Mouse (Mus musculus) embryonic facial prominence, embryonic 13.5 days (tissue): ENCODE data around the gene Dusp6. TPM values are rescaled to one million over a fixed set of nuclear protein-coding genes. Genes with fewer than 3 reads are reported as not detected.
A peak's percentile ranks its signal among the peaks of the same experiment; 100 is the strongest.

ENCODE experiments used
- ATAC-seq: fragments of 200-750 bp; cut with Nextera tagmentation; 2 replicates; pipeline ENCODE4 v1.8.0; 2017; ENCODE audit warnings: low read depth; ENCODE audit not compliant: insufficient number of reproducible peaks, insufficient read depth, low FRiP score, low TSS enrichment
- H3K27ac ChIP-seq: fragments of 300-500 bp; sonication (generic); 2 replicates; pipeline ENCODE4 v1.5.1; 2015; ENCODE audit warnings: moderate library complexity, mild to moderate bottlenecking, inconsistent platforms
- H3K27me3 ChIP-seq: fragments of 300-500 bp; sonication (generic); 2 replicates; pipeline ENCODE4 v1.6.1; 2015; ENCODE audit warnings: mild to moderate bottlenecking, inconsistent platforms
- H3K36me3 ChIP-seq: fragments of 300-500 bp; sonication (generic); 2 replicates; pipeline ENCODE4 v1.6.1; 2015; ENCODE audit warnings: mild to moderate bottlenecking, inconsistent platforms
- H3K4me1 ChIP-seq: fragments of 300-500 bp; sonication (generic); 2 replicates; pipeline ENCODE4 v1.6.1; 2015; ENCODE audit warnings: inconsistent platforms
- H3K4me2 ChIP-seq: fragments of 300-500 bp; sonication (generic); 2 replicates; pipeline ENCODE4 v1.6.1; 2015; ENCODE audit warnings: moderate library complexity, mild to moderate bottlenecking, inconsistent platforms
- H3K4me3 ChIP-seq: fragments of 300-500 bp; sonication (generic); 2 replicates; pipeline ENCODE4 v1.5.1; 2015; ENCODE audit warnings: mild to moderate bottlenecking, inconsistent platforms
- H3K9ac ChIP-seq: fragments of 300-500 bp; sonication (generic); 2 replicates; pipeline ENCODE4 v1.6.1; 2015; ENCODE audit warnings: mild to moderate bottlenecking, inconsistent platforms
- H3K9me3 ChIP-seq: fragments of 300-500 bp; sonication (generic); 2 replicates; pipeline ENCODE4 v1.6.1; 2016; ENCODE audit warnings: inconsistent platforms
- WGBS: fragments of 180-500 bp; shearing (Covaris S2); methylation state at CpG from one replicate; pipeline ENCODE4 v1.1.7; 2015; ENCODE audit warnings: mixed read lengths; 5-methylcytosine and 5-hydroxymethylcytosine counted together
- polyA plus RNA-seq: library from polyadenylated mRNA; unstranded; fragments of >200 nt; fragmentation: Nextera tagmentation; extraction: Ambion mirVana; gene quantifications from 2 replicates; pipeline ENCODE4 v1.2.1, GENCODE M21; 2015

The Dusp6 gene
- polyA plus RNA-seq, 1 experiment from 2014 or later = 61.9 TPM

DNA sequence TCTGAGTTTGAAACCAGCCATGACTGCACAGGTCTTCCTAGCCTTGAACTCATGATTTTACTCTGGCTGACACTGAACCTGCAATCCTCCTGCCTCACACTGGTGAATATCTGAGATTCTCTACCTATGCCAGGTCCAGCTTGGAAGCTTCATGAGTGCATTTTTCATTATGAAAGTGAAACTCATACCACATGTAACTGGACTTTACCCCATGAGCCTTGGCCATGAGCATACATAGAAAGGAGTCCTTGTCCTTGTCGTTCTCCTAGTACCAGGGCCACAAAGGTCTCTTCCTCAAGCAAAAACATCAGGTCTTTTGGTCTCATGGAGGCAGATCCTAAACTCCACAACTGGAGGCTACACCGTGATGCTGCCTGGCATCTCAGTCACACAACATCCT, 9.6 kb upstream of the Dusp6 start:
- no peak overlapping the region for H3K27ac ChIP-seq
- no peak overlapping the region for H3K4me3 ChIP-seq
- H3K4me2 ChIP-seq = no peak overlapping the region
- no peaks in the 10 kb centered on the region for H3K9me3 ChIP-seq
- ATAC-seq = no peak
- WGBS = 90% methylated on average over 2 of the region's 2 CpGs
- H3K27me3 ChIP-seq = no peaks in the 10 kb centered on the region
- no peaks in the 10 kb centered on the region for H3K36me3 ChIP-seq
- H3K4me1 ChIP-seq = no peaks in the 10 kb centered on the region
- no peak overlapping the region for H3K9ac ChIP-seq

DNA sequence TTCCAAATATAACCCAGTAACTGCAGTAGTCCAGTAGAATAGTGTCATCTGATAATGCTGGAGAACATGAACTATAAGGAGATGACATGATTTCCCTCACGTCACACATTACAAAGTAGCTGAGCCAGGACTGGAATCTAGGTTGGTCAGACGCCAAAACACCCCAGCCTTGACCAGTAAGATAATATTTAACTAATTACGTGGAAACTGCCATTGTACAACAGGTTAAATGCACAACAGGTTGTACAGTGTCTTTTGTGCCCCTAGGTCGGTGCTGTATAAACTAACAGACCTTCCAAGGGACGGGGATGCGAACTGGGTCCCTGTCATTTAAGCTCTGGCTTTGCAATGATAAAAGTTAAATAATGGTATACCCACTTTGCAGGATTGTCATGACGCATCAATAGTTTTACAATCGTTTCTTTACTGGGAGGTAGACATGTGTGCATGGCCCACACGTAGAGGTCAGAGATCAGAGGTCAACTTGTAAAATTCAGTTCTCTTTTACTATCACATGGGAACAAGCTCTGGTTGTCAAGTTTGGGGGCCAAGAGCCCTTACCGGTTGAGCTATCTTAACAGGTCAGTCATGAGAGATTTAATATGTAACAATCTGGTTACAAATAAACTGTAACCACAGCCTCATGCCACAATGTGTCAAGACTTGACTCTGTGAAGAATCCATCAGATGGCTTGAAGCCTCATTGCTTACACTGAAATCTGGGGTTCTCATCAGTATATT, 7.0 kb upstream of the Dusp6 start:
- no peak for ATAC-seq
- Histone ChIP-seq H3K4me2 (no peak overlapping the region), H3K9me3 (no peaks in the 10 kb centered on the region), H3K4me1 (peaks cover 10% of the 10 kb centered on the region; the same call in 1 of the 2 replicates), H3K27ac (no peak overlapping the region), H3K36me3 (no peaks in the 10 kb centered on the region), H3K27me3 (no peaks in the 10 kb centered on the region), H3K9ac (no peak overlapping the region), H3K4me3 (no peak overlapping the region)
- WGBS = 79% methylated on average over 10 of the region's 10 CpGs

DNA sequence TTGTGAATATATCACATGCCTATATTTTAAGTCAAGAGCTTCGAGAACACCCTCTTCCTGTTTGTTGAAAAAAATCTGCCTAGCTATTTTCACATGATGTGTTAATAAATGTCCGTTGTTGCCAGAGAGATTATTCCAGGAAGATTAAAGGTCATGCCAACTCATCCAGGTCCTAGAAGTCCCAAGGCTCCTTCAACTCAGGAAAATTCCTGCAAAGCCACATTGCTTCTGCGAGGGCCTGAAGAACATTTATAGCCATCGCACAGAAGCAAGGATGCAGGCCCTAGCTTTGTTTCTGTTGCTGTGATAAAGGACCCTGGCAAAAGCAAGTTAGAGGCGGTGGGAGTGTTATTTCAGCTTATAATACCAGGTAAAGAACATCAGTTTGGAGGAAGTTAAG, 5.5 kb upstream of the Dusp6 start:
- Histone ChIP-seq H3K36me3 (no peaks in the 10 kb centered on the region), H3K9me3 (no peaks in the 10 kb centered on the region), H3K4me2 (no peak overlapping the region), H3K27me3 (no peaks in the 10 kb centered on the region), H3K27ac (no peak overlapping the region), H3K4me1 (peaks cover 12% of the 10 kb centered on the region; the same call in 1 of the 2 replicates), H3K4me3 (no peak overlapping the region), H3K9ac (no peak overlapping the region)
- ATAC-seq = no peak
- WGBS = 71% methylated on average over 5 of the region's 5 CpGs

DNA sequence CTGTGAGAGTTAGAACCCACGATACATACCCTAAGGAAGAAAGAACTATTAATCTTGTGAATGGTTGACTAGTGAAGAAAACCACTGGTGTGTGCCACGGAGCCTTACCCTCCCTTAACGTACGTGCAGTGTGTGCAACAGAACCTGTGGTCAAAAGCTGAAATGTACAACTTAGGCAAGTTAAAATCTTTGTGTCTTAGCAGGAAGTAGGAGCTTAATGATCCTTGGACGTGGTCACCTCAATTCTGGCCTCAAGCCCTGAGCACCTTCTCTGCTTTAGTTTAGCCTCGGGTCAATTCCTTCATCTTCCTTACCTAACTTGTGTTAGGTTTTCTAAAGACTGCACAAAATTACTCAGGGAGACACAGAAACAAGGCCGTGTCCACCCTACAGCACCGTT, 3.2 kb upstream of the Dusp6 start:
- Histone ChIP-seq H3K27me3 (no peaks in the 10 kb centered on the region), H3K9ac (no peak overlapping the region), H3K27ac (no peak overlapping the region), H3K4me3 (no peak overlapping the region), H3K4me1 (peaks cover 16% of the 10 kb centered on the region), H3K36me3 (no peaks in the 10 kb centered on the region), H3K4me2 (no peak overlapping the region), H3K9me3 (no peaks in the 10 kb centered on the region)
- no peak for ATAC-seq
- 79% methylated on average over 8 of the region's 8 CpGs for WGBS

DNA sequence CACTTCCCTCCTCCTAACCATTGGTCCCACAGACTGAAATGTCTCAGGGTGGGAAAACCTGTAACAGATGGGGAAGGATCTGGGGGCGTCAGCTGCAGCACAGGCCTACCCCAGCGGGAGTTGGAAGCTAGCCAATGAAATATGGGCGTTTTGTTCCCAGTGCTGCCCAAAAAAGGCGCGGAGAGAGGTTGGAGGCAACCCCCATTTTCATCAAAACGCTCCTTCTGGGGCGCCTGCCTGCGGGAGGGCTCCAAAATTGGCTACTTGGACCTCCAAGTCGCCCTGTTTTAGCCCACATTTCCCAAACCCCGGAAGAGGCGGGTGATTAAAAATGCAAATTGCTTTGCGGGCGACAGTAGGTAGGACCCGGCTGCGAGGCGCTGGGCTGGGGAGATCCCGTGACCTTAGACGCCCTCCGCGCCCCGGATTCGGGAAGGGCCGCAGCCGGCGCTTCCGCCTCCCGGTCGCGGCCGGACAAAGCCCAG, 1.8 kb upstream of the Dusp6 start:
- Histone ChIP-seq H3K4me1 (peaks cover 27% of the 10 kb centered on the region), H3K36me3 (peaks cover 3% of the 10 kb centered on the region; the same call in 1 of the 2 replicates), H3K9ac (peak overlapping the region; percentile 93), H3K4me3 (peak overlapping the region; percentile 74), H3K9me3 (no peaks in the 10 kb centered on the region), H3K27me3 (no peaks in the 10 kb centered on the region), H3K4me2 (peak overlapping the region; percentile 86), H3K27ac (peak overlapping the region; percentile 98)
- ATAC-seq = no peak; the same call in 1 of the 2 replicates
- 0% methylated on average over 30 of the region's 30 CpGs for WGBS

DNA sequence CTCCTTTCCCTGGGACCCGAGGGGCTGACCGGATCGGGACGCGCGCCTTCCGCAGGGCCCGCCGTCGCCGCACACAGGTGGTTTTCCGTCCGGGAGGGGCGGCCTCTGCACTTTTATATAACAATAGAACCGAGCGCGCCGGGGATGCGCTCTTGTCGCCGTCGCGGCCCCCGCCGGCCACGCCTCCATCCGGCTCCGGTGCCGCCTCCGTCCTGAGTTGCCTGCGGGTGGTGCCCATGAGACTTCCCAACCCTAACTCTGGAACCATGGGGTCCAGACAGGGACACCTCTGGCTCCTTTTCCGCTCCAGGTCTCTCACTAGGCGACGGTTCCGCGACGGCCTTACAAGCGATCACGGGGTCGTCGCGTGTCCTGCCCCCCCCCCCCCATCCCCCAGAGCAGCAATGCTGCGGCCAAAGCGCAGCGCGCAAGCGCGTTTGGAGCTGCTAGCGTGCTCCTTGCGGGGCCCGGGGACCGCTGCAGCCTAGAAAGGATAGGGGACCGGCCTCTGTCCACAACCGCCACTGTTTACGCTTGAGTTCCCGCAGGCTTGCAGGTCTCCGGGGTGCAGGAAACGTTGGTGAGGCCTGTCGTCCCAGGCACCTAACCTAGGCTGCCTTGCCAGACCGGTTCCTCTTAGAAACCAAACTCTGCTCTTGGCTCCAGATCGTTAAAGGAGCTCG, 1.3 kb upstream of the Dusp6 start:
- ATAC-seq = peak; percentile 53
- Histone ChIP-seq H3K4me2 (peak overlapping the region; percentile 86), H3K4me1 (peaks cover 30% of the 10 kb centered on the region), H3K36me3 (peaks cover 5% of the 10 kb centered on the region; the same call in 1 of the 2 replicates), H3K9me3 (no peaks in the 10 kb centered on the region), H3K27me3 (no peaks in the 10 kb centered on the region), H3K27ac (peak overlapping the region; percentile 98), H3K4me3 (peak overlapping the region; percentile 74), H3K9ac (peak overlapping the region; percentile 93)
- WGBS = under 1% methylated on average over 62 of the region's 62 CpGs

DNA sequence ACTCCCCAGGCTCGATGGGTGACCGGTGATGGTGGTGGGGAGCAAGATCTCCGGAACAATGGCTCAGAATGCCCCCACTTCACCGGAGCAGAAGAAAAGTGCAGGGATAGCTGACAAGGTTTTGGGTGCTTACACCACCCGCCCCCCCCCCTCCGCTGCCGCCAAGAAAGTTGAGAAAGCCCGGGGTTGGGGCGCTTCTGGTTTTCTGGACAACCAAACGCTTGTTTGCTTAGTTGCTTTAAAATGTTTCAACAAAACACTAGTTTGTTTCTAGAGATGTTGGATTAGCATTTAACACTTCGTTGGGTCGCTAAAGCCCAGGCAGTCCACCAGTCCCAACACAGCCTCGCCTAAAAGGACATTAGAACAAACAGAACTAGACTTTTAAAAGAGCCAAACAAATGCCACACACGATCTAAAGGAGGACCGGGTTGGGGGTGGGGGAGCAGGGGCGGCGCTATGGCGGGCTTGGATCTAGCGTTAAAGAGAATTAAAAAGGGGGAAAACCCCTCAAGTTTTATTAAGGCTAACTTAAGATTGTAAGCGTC, 638 bp upstream of the Dusp6 start:
- peak overlapping the region; percentile 74 for H3K4me3 ChIP-seq
- WGBS = under 1% methylated on average over 20 of the region's 20 CpGs
- peak overlapping the region; percentile 86 for H3K4me2 ChIP-seq
- peaks cover 5% of the 10 kb centered on the region; the same call in 1 of the 2 replicates for H3K36me3 ChIP-seq
- no peaks in the 10 kb centered on the region for H3K27me3 ChIP-seq
- 0 out of 2 replicates have a peak, but pooled peaks have one; percentile 12 for ATAC-seq
- H3K9me3 ChIP-seq = no peaks in the 10 kb centered on the region
- H3K27ac ChIP-seq = peak overlapping the region; percentile 98
- peak overlapping the region; percentile 93 for H3K9ac ChIP-seq
- H3K4me1 ChIP-seq = peaks cover 30% of the 10 kb centered on the region

DNA sequence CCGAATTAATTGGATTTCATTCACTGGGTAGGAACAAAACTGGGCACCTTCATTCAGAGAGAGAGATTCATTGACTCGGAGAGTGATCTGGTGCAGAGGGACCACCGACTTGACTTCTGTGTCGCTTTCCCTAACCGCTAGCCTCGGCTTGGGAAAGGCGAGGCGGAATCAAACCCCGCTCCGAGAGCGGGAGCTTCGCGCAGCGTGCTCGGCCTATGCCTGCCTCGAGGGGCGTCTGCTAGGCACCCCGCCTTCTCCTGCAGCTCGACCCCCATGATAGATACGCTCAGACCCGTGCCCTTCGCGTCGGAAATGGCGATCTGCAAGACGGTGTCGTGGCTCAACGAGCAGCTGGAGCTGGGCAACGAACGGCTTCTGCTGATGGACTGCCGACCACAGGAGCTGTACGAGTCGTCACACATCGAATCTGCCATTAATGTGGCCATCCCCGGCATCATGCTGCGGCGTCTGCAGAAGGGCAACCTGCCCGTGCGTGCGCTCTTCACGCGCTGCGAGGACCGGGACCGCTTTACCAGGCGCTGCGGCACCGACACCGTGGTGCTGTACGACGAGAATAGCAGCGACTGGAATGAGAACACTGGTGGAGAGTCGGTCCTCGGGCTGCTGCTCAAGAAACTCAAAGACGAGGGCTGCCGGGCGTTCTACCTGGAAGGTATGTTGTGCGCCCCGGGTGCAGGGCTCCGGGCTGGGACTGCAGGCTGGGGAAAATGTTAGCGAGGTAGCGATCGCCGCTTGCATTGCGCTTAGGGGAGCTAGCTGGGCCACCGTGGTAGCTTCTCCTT, 589 bp downstream of the Dusp6 start:
- WGBS = under 1% methylated on average over 66 of the region's 66 CpGs
- Histone ChIP-seq H3K27me3 (no peaks in the 10 kb centered on the region), H3K4me1 (peaks cover 42% of the 10 kb centered on the region)

DNA sequence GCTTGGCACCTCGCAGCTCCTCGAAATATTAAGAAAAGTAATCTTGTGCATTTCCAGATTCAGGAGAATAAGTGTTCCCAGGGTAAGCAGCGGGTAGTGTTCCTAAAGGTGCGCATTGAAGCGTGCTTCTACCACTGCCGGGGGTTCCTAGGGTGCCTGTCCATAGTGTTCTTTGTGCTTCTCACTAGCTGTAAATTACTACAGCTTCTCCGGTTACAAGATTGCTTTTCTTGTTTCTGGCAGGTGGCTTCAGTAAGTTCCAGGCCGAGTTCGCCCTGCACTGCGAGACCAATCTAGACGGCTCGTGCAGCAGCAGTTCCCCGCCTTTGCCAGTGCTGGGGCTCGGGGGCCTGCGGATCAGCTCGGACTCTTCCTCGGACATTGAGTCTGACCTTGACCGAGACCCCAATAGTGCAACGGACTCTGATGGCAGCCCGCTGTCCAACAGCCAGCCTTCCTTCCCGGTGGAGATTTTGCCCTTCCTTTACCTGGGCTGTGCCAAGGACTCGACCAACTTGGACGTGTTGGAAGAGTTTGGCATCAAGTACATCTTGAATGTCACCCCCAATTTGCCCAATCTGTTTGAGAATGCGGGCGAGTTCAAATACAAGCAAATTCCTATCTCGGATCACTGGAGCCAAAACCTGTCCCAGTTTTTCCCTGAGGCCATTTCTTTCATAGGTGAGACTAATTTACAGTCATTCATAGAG, 1.4 kb downstream of the Dusp6 start:
- Histone ChIP-seq H3K36me3 (peaks cover 5% of the 10 kb centered on the region; the same call in 1 of the 2 replicates), H3K9me3 (no peaks in the 10 kb centered on the region), H3K4me2 (peak overlapping the region; percentile 86), H3K4me3 (peak overlapping the region; percentile 74), H3K27ac (peak overlapping the region; percentile 98), H3K27me3 (no peaks in the 10 kb centered on the region), H3K4me1 (peaks cover 50% of the 10 kb centered on the region), H3K9ac (peak overlapping the region; percentile 93)
- under 1% methylated on average over 26 of the region's 26 CpGs for WGBS
- ATAC-seq = no peak

More for the DNA sequence above, 589 bp downstream of the Dusp6 start:
- Histone ChIP-seq H3K4me2 (peak overlapping the region; percentile 86), H3K4me3 (peak overlapping the region; percentile 74), H3K36me3 (peaks cover 5% of the 10 kb centered on the region; the same call in 1 of the 2 replicates), H3K9ac (peak overlapping the region; percentile 93), H3K27ac (peak overlapping the region; percentile 98), H3K9me3 (no peaks in the 10 kb centered on the region)
- ATAC-seq = no peak

DNA sequence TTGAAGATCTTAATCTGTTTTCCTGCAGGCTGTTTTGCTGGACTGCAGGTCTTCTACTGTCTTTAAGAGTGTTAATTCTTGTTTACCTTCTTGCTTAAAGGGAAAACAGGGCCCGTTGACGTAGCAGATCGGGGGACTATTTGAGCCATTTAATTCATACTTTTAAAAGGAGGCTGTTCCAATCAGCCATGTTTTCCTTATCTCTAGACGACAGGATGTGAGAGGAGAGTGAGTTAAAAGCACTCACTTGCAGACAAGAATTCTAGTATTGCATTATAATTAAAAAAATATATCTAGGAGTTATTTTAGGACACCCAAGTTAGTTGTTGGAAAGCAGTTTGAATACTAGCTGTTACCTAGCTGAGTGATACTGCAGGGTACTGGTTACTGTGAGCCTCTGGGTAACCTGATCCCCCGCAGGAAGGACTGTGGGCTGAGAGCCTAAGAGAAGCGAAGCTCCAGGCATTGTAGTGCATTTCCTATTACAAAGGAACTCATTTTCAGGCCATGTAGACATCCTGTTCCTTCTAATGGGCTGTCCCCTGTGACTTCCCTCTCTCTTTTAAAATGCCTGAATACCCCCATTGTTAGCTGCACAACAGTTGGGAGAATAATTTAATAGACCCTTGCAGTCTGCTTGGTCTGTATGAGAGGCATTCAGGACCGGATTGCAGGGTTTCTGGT, 2.1 kb downstream of the Dusp6 start:
- Histone ChIP-seq H3K9me3 (no peaks in the 10 kb centered on the region), H3K4me1 (peaks cover 54% of the 10 kb centered on the region), H3K4me2 (peak overlapping the region; percentile 86), H3K27ac (peak overlapping the region; percentile 98), H3K36me3 (peaks cover 5% of the 10 kb centered on the region; the same call in 1 of the 2 replicates), H3K9ac (peak overlapping the region; percentile 93), H3K4me3 (peak overlapping the region; percentile 74), H3K27me3 (no peaks in the 10 kb centered on the region)
- WGBS = 2% methylated on average over 7 of the region's 7 CpGs
- no peak for ATAC-seq
